Comparison of ENCODE assay signal across 9 mouse cellular contexts in genomic region chr1:71837764-71838163, GRCm38 (mm10).
A peak's percentile ranks its signal among the peaks of the same experiment; 100 is the strongest.
DNase-seq lines count a peak whose midpoint lies in the region; ATAC-seq lines count a peak whose summit lies in the region.
"Had no signal": no experiment of that assay in that cellular context is flagged by ENCODE, and none has a peak within 500 bp of the region (broad histone marks: within the 10 kb centered on the region; RNA-seq: fewer than 3 reads in every experiment).

No protein-coding gene starts in this region.

- 27% methylated on average over 12 of the region's 12 CpGs for WGBS in hindbrain, embryonic 15.5 days
- 67% methylated on average over 12 of the region's 12 CpGs for WGBS in liver, embryonic 15.5 days (ENCODE audit: insufficient replicate concordance)

- ATAC-seq in hindbrain, embryonic 15.5 days (ENCODE audit: low FRiP score, low read depth) = peak; percentile 56; the same call in 1 of the 2 replicates
- ATAC-seq in liver, embryonic 15.5 days (ENCODE audit: insufficient read depth) = no peak

- H3K36me3 ChIP-seq in hindbrain, embryonic 15.5 days = no peaks in the 10 kb centered on the region
- no peaks in the 10 kb centered on the region for H3K36me3 ChIP-seq in liver, embryonic 15.5 days (replicated peaks)
- H3K36me3 ChIP-seq: embryonic facial prominence, embryonic 15.5 days had no signal

- H3K4me2 ChIP-seq in hindbrain, embryonic 15.5 days = peak overlapping the region; percentile 42
- H3K4me2 ChIP-seq in liver, embryonic 15.5 days = 0 out of 2 replicates have a peak overlapping the region, but pooled peaks have one; percentile 1
- H3K4me2 ChIP-seq: embryonic facial prominence, embryonic 15.5 days had no signal

- intact Hi-C loops in gastrocnemius, postnatal 14 days (cut with DNase I; ENCODE audit: low total_unique reads) = no loop called here

- H3K4me3 ChIP-seq in hindbrain, embryonic 15.5 days = peak overlapping the region; percentile 8
- H3K4me3 ChIP-seq in liver, embryonic 15.5 days (replicated peaks) = no peak overlapping the region
- H3K4me3 ChIP-seq: embryonic facial prominence, embryonic 15.5 days had no signal

- H3K4me1 ChIP-seq in hindbrain, embryonic 15.5 days (replicated peaks) = peaks cover 12% of the 10 kb centered on the region; the same call in 1 of the 2 replicates
- 0 out of 2 replicates have a peak, but pooled peaks cover 6% of the 10 kb centered on the region for H3K4me1 ChIP-seq in liver, embryonic 15.5 days (replicated peaks)

- DNase-seq in urinary bladder, postnatal 14 days (ENCODE audit: low spot score) = peak; percentile 4
- no peak for DNase-seq in urinary bladder, postnatal 4 days (ENCODE audit: low spot score in 2 of 2)
- DNase-seq in yolk sac, embryonic 10.5 days (ENCODE audit: low spot score) = peak; percentile 62
- DNase-seq in thymus, postnatal 36 days = no peak
- no peak for DNase-seq in gastrocnemius, postnatal 14 days
- no peak for DNase-seq in cerebellum, adult 9-10 months

- H3K9ac ChIP-seq in hindbrain, embryonic 15.5 days = no peak overlapping the region; the same call in 1 of the 2 replicates
- H3K9ac ChIP-seq in liver, embryonic 15.5 days = no peak overlapping the region
- H3K9ac ChIP-seq: embryonic facial prominence, embryonic 15.5 days had no signal

- no peaks in the 10 kb centered on the region for H3K9me3 ChIP-seq in hindbrain, embryonic 15.5 days
- no peaks in the 10 kb centered on the region for H3K9me3 ChIP-seq in liver, embryonic 15.5 days (replicated peaks)
- H3K9me3 ChIP-seq: embryonic facial prominence, embryonic 15.5 days had no signal

- no peaks in the 10 kb centered on the region for H3K27me3 ChIP-seq in hindbrain, embryonic 15.5 days
- no peaks in the 10 kb centered on the region for H3K27me3 ChIP-seq in liver, embryonic 15.5 days
- H3K27me3 ChIP-seq: embryonic facial prominence, embryonic 15.5 days had no signal

- peak overlapping the region; percentile 17; the same call in 1 of the 2 replicates for H3K27ac ChIP-seq in hindbrain, embryonic 15.5 days (replicated peaks)
- H3K27ac ChIP-seq in liver, embryonic 15.5 days (replicated peaks) = 0 out of 2 replicates have a peak overlapping the region, but pooled peaks have one; percentile 1
- H3K27ac ChIP-seq: embryonic facial prominence, embryonic 15.5 days had no signal

Comparison
In these comparisons a context has a peak if more than half of its experiments do, and no peak if none do; other contexts are left out.
1. DNase-seq: peak in urinary bladder, postnatal 14 days (single experiment) and yolk sac, embryonic 10.5 days (single experiment); none in urinary bladder, postnatal 4 days (0 of 2), thymus, postnatal 36 days (0 of 2), gastrocnemius, postnatal 14 days (single experiment) and cerebellum, adult 9-10 months (single experiment).